Mouse (Mus musculus) lung, postnatal 0 days (tissue): Measurements from ENCODE around the gene Tap1. TPM values are rescaled to one million over a fixed set of nuclear protein-coding genes. Genes with fewer than 3 reads are reported as not detected.

ENCODE experiments used
- ATAC-seq: fragments of 200-750 bp; cut with Nextera tagmentation; 2 replicates; pipeline ENCODE4 v1.8.0; 2017; ENCODE audit warnings: moderate library complexity
- DNase-seq: peaks from one replicate; pipeline ENCODE4 v3.0.0-alpha.2; 2016; ENCODE audit warnings: low spot score
- H3K27ac ChIP-seq: fragments of 300-500 bp; sonication (generic); 2 replicates; pipeline ENCODE4 v1.5.1; 2014; ENCODE audit warnings: antibody characterized with exemption, mild to moderate bottlenecking, low read length, mixed read lengths
- H3K27me3 ChIP-seq: fragments of 300-500 bp; sonication (generic); replicated peaks from 2 replicates; pipeline ENCODE4 v1.6.1; 2014; ENCODE audit warnings: low read length, mixed read lengths; ENCODE audit not compliant: insufficient read depth
- H3K36me3 ChIP-seq: fragments of 300-500 bp; sonication (generic); 2 replicates; pipeline ENCODE4 v1.6.1; 2014; ENCODE audit warnings: low read length, mixed read lengths; ENCODE audit not compliant: insufficient read depth
- H3K4me1 ChIP-seq: fragments of 300-500 bp; sonication (generic); 2 replicates; pipeline ENCODE4 v1.6.1; 2014; ENCODE audit warnings: antibody characterized with exemption, low read depth, low read length, mixed read lengths; ENCODE audit not compliant: insufficient read depth
- H3K4me2 ChIP-seq: fragments of 300-500 bp; sonication (generic); replicated peaks from 2 replicates; pipeline ENCODE4 v1.6.1; 2014; ENCODE audit warnings: low read depth, mild to moderate bottlenecking, low read length, moderate library complexity, mixed read lengths
- H3K4me3 ChIP-seq: fragments of 300-500 bp; sonication (generic); 2 replicates; pipeline ENCODE4 v1.5.1; 2014; ENCODE audit warnings: low read depth, low read length
- H3K9ac ChIP-seq: fragments of 300-500 bp; sonication (generic); replicated peaks from 2 replicates; pipeline ENCODE4 v1.6.1; 2014; ENCODE audit warnings: low read depth, mild to moderate bottlenecking
- H3K9me3 ChIP-seq: fragments of 300-500 bp; sonication (generic); 2 replicates; pipeline ENCODE4 v1.6.1; 2016; ENCODE audit warnings: low read length, mixed read lengths
- CTCF ChIP-seq: IDR thresholded peaks from 2 replicates; pipeline ENCODE4 v1.5.1; 2016; ENCODE audit warnings: antibody characterized with exemption, mild to moderate bottlenecking
- EP300 ChIP-seq: IDR thresholded peaks from 2 replicates; pipeline ENCODE4 v1.6.1; 2016; ENCODE audit warnings: antibody characterized with exemption, mild to moderate bottlenecking, control low read depth
- WGBS: fragments of 180-500 bp; shearing (Covaris S2); extraction: QIAGEN DNeasy Blood & Tissue Kit; methylation state at CpG from one replicate; pipeline ENCODE4 v1.1.7; 2014; 5-methylcytosine and 5-hydroxymethylcytosine counted together
- polyA plus RNA-seq: library from polyadenylated mRNA; unstranded; fragments of >200 nt; fragmentation: Nextera tagmentation; extraction: Ambion mirVana; gene quantifications from 2 replicates; pipeline ENCODE4 v1.2.1, GENCODE M21; 2015

Tap1 gene
- 11.6 and 12.6 TPM in 2 replicates for polyA plus RNA-seq

- 0 out of 2 replicates have a peak, but pooled peaks cover 4% of the 10 kb centered on the region for H3K27me3 ChIP-seq
- TF ChIP-seq EP300, result no peak
- TF ChIP-seq CTCF, result no peak
- H3K36me3 ChIP-seq, result no peaks in the 10 kb centered on the region
- peak within 1 kb of the TSS; percentile 68 for H3K9ac ChIP-seq
- peak within 1 kb of the TSS; percentile 87 for H3K27ac ChIP-seq
- H3K4me1 ChIP-seq, result peaks cover 10% of the 10 kb centered on the region
- H3K4me2 ChIP-seq, result peak within 1 kb of the TSS; percentile 98
- H3K4me3 ChIP-seq, result peak within 1 kb of the TSS; percentile 76
- DNase-seq, result peak; percentile 98
- H3K9me3 ChIP-seq, result no peaks in the 10 kb centered on the region
- ATAC-seq, result peak; percentile 98
- under 1% methylated on average over 46 of the region's 46 CpGs for WGBS
These were observed at the start of gene Tap1, which contains the start of gene Psmb9 for GRCm38 (mm10) chr17:34187261-34187916. Gene Tap1 (plus strand): TSS chr17:34187553. Gene Psmb9 (minus strand): TSS chr17:34187764.

- no peak overlapping the region for H3K27ac ChIP-seq
- no peak overlapping the region for H3K9ac ChIP-seq
- TF ChIP-seq EP300 (no peak), CTCF (no peak)
- DNase-seq (no peak), ATAC-seq (no peak)
- H3K27me3 ChIP-seq, result no peaks in the 10 kb centered on the region
- no peak overlapping the region for H3K4me2 ChIP-seq
- H3K36me3 ChIP-seq, result no peaks in the 10 kb centered on the region
- 67% methylated on average over 7 of the region's 7 CpGs for WGBS
- no peaks in the 10 kb centered on the region for H3K4me1 ChIP-seq
- no peak overlapping the region for H3K4me3 ChIP-seq
- H3K9me3 ChIP-seq, result no peaks in the 10 kb centered on the region
These were observed 49.8 kb upstream of the Tap1 start for GRCm38 (mm10) chr17:34137601-34138000.

- Histone ChIP-seq H3K4me3 (no peak overlapping the region), H3K4me2 (no peak overlapping the region), H3K4me1 (no peaks in the 10 kb centered on the region), H3K9me3 (no peaks in the 10 kb centered on the region), H3K36me3 (no peaks in the 10 kb centered on the region), H3K9ac (no peak overlapping the region), H3K27me3 (no peaks in the 10 kb centered on the region), H3K27ac (no peak overlapping the region)
- 87% methylated on average over 7 of the region's 7 CpGs for WGBS
- TF ChIP-seq CTCF (no peak), EP300 (no peak)
- no peak for DNase-seq
- ATAC-seq, result no peak
These were observed 48.7 kb upstream of the Tap1 start for GRCm38 (mm10) chr17:34138655-34139054.

GRCm38 (mm10) chr17:34139416-34139815, 47.9 kb upstream of the Tap1 start:
- Histone ChIP-seq H3K4me1 (no peaks in the 10 kb centered on the region), H3K4me3 (peak overlapping the region; percentile 8; the same call in 1 of the 2 replicates), H3K36me3 (no peaks in the 10 kb centered on the region), H3K4me2 (peak overlapping the region; percentile 48), H3K9ac (no peak overlapping the region), H3K9me3 (no peaks in the 10 kb centered on the region), H3K27ac (no peak overlapping the region), H3K27me3 (no peaks in the 10 kb centered on the region)
- TF ChIP-seq CTCF (no peak), EP300 (no peak)
- peak; percentile 76 for DNase-seq
- peak; percentile 27; the same call in 1 of the 2 replicates for ATAC-seq
- 6% methylated on average over 16 of the region's 16 CpGs for WGBS

- no peaks in the 10 kb centered on the region for H3K36me3 ChIP-seq
- no peak for ATAC-seq
- H3K4me2 ChIP-seq, result no peak overlapping the region
- 9% methylated on average over 5 of the region's 5 CpGs for WGBS
- TF ChIP-seq EP300, result no peak
- no peak for TF ChIP-seq CTCF
- H3K27me3 ChIP-seq, result no peaks in the 10 kb centered on the region
- no peaks in the 10 kb centered on the region for H3K9me3 ChIP-seq
- no peak overlapping the region for H3K4me3 ChIP-seq
- H3K27ac ChIP-seq, result no peak overlapping the region
- no peak overlapping the region for H3K9ac ChIP-seq
- H3K4me1 ChIP-seq, result no peaks in the 10 kb centered on the region
- no peak for DNase-seq
These were observed 47.1 kb upstream of the Tap1 start for GRCm38 (mm10) chr17:34140240-34140639.

- Histone ChIP-seq H3K9me3 (no peaks in the 10 kb centered on the region), H3K4me2 (no peak overlapping the region), H3K27me3 (no peaks in the 10 kb centered on the region), H3K36me3 (no peaks in the 10 kb centered on the region), H3K27ac (no peak overlapping the region), H3K4me1 (no peaks in the 10 kb centered on the region), H3K4me3 (no peak overlapping the region), H3K9ac (no peak overlapping the region)
- DNase-seq, result no peak
- TF ChIP-seq EP300 (no peak), CTCF (no peak)
- ATAC-seq, result no peak
- 47% methylated on average over 4 of the region's 4 CpGs for WGBS
These were observed 45.9 kb upstream of the Tap1 start for GRCm38 (mm10) chr17:34141448-34141847.
